Mouse (Mus musculus) G1E (cell line): Measurements from ENCODE around the gene Mrm1. TPM values are rescaled to one million over a fixed set of nuclear protein-coding genes. Genes with fewer than 3 reads are reported as not detected.

Source experiments
- ATAC-seq: 2 replicates; pipeline ENCODE4 v1.8.0; 2016; ENCODE audit warnings: mild to moderate bottlenecking; ENCODE audit not compliant: insufficient number of reproducible peaks, poor library complexity, low FRiP score, severe bottlenecking; ENCODE audit errors: extremely low read depth
- DNase-seq: peaks from one replicate; pipeline ENCODE4 v3.0.0; 2012; ENCODE audit warnings: low spot score
- H3K27me3 ChIP-seq: 2 replicates; pipeline ENCODE4 v1.6.1; 2012; ENCODE audit warnings: mild to moderate bottlenecking, low read length, inconsistent platforms; ENCODE audit not compliant: insufficient read depth
- H3K36me3 ChIP-seq: replicated peaks from 2 replicates; pipeline ENCODE3; 2012; ENCODE audit warnings: mild to moderate bottlenecking, inconsistent platforms
- H3K4me1 ChIP-seq: 2 replicates; pipeline ENCODE4 v1.6.1; 2012; ENCODE audit warnings: low read depth, low read length, inconsistent platforms, mixed read lengths; ENCODE audit not compliant: insufficient read depth
- H3K4me3 ChIP-seq: 2 replicates; pipeline ENCODE4 v1.5.1; 2012; ENCODE audit warnings: low read depth, mild to moderate bottlenecking, inconsistent platforms, low read length, moderate library complexity, mixed read lengths
- H3K9me3 ChIP-seq: replicated peaks from 2 replicates; pipeline ENCODE4 v1.6.1; 2012; ENCODE audit warnings: inconsistent platforms
- CTCF ChIP-seq: IDR thresholded peaks from 2 replicates; pipeline ENCODE4 v1.5.1; 2012; ENCODE audit warnings: low read depth, low read length, inconsistent platforms, mixed read lengths
- GATA1 ChIP-seq: IDR thresholded peaks from 2 replicates; pipeline ENCODE4 v1.6.1; 2012; ENCODE audit warnings: borderline replicate concordance, low read length, inconsistent platforms, mixed read lengths
- GATA2 ChIP-seq: IDR thresholded peaks from 2 replicates; pipeline ENCODE4 v1.6.1; 2012; ENCODE audit warnings: low read depth, low read length, inconsistent platforms, borderline replicate concordance
- POLR2AphosphoS5 ChIP-seq: IDR thresholded peaks from 2 replicates; pipeline ENCODE4 v1.6.1; 2012; ENCODE audit warnings: low read depth, low read length, inconsistent platforms; ENCODE audit not compliant: insufficient replicate concordance
- TAL1 ChIP-seq: conservative IDR thresholded peaks from 2 replicates; pipeline ENCODE4 v1.6.1; 2012; ENCODE audit warnings: low read depth, low read length, inconsistent platforms, mixed read lengths
- polyA plus RNA-seq: library from polyadenylated mRNA; stranded (reverse); fragments of >175 nt; gene quantifications from 2 replicates; pipeline ENCODE4 v1.2.3, GENCODE M21; 2012
- total RNA-seq, 2 experiments: library from RNA; stranded (forward) in 1 of 2; stranded (reverse) in 1 of 2; fragments of 200-1000 nt in 1 of 2; fragments of >200 nt in 1 of 2; fragmentation: Nextera tagmentation in 1 of 2; gene quantifications; 2 replicates each; pipeline ENCODE4 v1.2.3; 2014 to 2017

Mrm1 gene
- total and polyA plus RNA-seq, 3 experiments = 8.0 to 14.1 (median 9.8) TPM

GRCm38 (mm10) chr11:84817362-84817761, 2.0 kb downstream of the Mrm1 start:
- H3K4me3 ChIP-seq = no peak overlapping the region
- peaks cover 69% of the 10 kb centered on the region for H3K4me1 ChIP-seq
- H3K27me3 ChIP-seq = no peaks in the 10 kb centered on the region
- TF ChIP-seq POLR2AphosphoS5 (no peak), CTCF (no peak), GATA1 (no peak), GATA2 (no peak), TAL1 (no peak)
- peaks cover 78% of the 10 kb centered on the region for H3K36me3 ChIP-seq
- DNase-seq (no peak), ATAC-seq (no peak)
- H3K9me3 ChIP-seq = peaks cover 2% of the 10 kb centered on the region; the same call in 1 of the 2 replicates

- Histone ChIP-seq H3K9me3 (peaks cover 2% of the 10 kb centered on the region; the same call in 1 of the 2 replicates), H3K4me1 (peaks cover 35% of the 10 kb centered on the region), H3K27me3 (peaks cover 7% of the 10 kb centered on the region; the same call in 1 of the 2 replicates), H3K36me3 (peaks cover 61% of the 10 kb centered on the region), H3K4me3 (no peak overlapping the region)
- ATAC-seq = no peak
- DNase-seq = peak; percentile 63
- TF ChIP-seq GATA1 (no peak), CTCF (peak; percentile 99), TAL1 (no peak)
Measured at GRCm38 (mm10) chr11:84813724-84814510, 5.4 kb downstream of the Mrm1 start.

DNA sequence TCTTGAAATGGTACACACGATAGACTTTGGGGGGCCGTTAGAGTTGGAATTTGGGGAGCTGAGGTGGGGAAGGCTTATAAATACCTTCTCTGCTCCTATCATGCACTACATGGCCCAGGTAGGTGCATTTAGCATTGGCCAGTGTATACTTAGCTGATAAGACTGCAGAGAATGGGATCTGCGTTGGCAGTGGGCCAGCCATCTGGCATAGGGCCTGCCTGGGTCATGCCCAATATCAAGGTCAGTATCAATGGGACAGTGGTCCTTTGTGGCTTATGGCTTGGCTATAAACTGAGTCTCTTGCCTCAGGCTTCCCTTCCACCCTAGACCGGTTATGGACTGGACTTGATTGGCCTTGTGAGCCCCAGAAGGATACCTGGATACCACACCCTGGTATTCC, 14.9 kb downstream of the Mrm1 start:
- peaks cover 3% of the 10 kb centered on the region; the same call in 1 of the 2 replicates for H3K4me1 ChIP-seq
- DNase-seq = no peak
- TF ChIP-seq POLR2AphosphoS5 = no peak
- no peak for TF ChIP-seq CTCF
- no peak for TF ChIP-seq GATA2
- no peak for TF ChIP-seq GATA1
- no peak for TF ChIP-seq TAL1
- H3K9me3 ChIP-seq = no peaks in the 10 kb centered on the region
- peaks cover 55% of the 10 kb centered on the region for H3K27me3 ChIP-seq
- no peaks in the 10 kb centered on the region for H3K36me3 ChIP-seq
- no peak overlapping the region for H3K4me3 ChIP-seq
- no peak for ATAC-seq

DNA sequence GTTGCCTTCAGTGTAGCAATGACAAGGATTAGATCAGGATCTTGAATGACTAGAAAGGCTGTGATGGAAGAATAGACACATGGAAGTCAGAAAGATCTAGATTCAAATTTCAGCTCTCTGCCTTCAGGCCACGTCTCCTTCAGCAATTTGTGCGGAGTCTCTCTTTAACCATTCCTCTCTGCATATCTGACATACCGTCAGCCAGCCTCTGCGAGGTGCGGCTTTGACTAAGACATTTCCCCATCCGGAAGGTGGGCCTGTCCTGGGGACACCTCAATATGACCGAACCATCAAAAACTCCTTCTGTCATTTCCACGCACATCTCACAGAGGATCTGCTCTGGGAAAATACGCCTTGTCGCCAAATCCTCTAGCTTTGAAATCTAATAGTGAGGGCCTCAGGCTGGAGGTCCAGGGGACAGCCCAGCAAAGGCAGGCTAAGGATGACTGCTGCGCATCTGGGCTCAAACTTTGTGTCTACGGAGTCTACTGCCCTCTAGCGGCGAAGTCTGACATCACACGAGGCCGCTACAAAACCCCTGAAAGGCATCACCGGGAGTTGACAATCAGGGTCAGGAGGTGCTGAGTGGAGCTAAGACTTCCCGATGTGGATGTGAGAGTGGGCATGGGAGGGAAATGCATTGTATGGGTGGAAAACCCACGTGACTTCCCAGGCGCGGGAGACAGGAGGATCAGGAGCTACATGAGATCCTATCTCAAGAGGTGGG, 21.5 kb downstream of the Mrm1 start:
- ATAC-seq = no peak
- Histone ChIP-seq H3K9me3 (0 out of 2 replicates have a peak, but pooled peaks cover 3% of the 10 kb centered on the region), H3K4me1 (peaks cover 12% of the 10 kb centered on the region), H3K36me3 (no peaks in the 10 kb centered on the region), H3K27me3 (peaks cover 24% of the 10 kb centered on the region), H3K4me3 (no peak overlapping the region)
- TF ChIP-seq CTCF = peak; percentile 89
- TF ChIP-seq TAL1 = no peak
- peak; percentile 62 for DNase-seq

- Histone ChIP-seq H3K27me3 (peaks cover 25% of the 10 kb centered on the region), H3K36me3 (no peaks in the 10 kb centered on the region), H3K4me3 (no peak overlapping the region), H3K9me3 (0 out of 2 replicates have a peak, but pooled peaks cover 3% of the 10 kb centered on the region), H3K4me1 (peaks cover 12% of the 10 kb centered on the region)
- no peak for TF ChIP-seq TAL1
- no peak for TF ChIP-seq CTCF
- TF ChIP-seq GATA1 = no peak
- TF ChIP-seq GATA2 = no peak
- no peak for TF ChIP-seq POLR2AphosphoS5
- DNase-seq (no peak), ATAC-seq (no peak)
Measured at GRCm38 (mm10) chr11:84797026-84797425, 22.3 kb downstream of the Mrm1 start.

DNA sequence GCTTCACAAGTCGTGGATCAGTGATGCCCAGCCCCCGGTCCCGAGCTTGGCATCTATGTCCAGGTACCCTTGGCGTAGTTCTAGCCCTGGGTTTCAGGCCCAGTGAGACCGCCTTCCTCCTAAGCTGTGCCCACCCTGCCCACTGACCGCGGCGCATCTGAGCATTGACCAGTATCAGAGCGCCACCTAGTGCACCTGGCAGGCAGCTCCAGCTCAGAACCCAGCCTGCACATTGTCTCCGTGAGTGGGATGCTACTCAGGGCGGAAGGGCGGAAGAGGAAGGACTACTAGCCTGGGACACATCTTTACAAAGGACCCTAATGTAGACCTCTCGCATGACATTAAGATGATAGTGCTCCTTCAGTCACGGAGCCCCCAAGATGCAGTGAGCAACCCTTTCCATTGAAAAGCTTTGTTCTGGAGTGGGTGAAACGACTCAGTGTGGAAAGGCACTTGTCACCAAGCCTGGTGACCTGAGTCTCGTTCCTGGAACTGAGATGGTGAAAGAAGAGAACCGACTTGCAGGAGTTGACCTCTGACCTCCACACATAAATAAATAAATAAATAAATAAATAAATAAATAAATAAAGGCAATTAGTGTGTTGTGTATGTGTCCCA, 24.7 kb downstream of the Mrm1 start:
- Histone ChIP-seq H3K36me3 (no peaks in the 10 kb centered on the region), H3K4me3 (peak overlapping the region; percentile 36; the same call in 1 of the 2 replicates), H3K9me3 (0 out of 2 replicates have a peak, but pooled peaks cover 3% of the 10 kb centered on the region), H3K27me3 (peaks cover 35% of the 10 kb centered on the region), H3K4me1 (peaks cover 12% of the 10 kb centered on the region)
- peak; percentile 66 for TF ChIP-seq CTCF
- TF ChIP-seq POLR2AphosphoS5 = no peak
- no peak for TF ChIP-seq GATA2
- TF ChIP-seq GATA1 = no peak
- no peak for TF ChIP-seq TAL1
- peak; percentile 49 for DNase-seq
- ATAC-seq = no peak
